Mouse (Mus musculus) kidney, embryonic 15.5 days (tissue): ENCODE data around the gene C1qb. TPM values are rescaled to one million over a fixed set of nuclear protein-coding genes. Genes with fewer than 3 reads are reported as not detected.

ENCODE experiments used
- ATAC-seq: fragments of 200-750 bp; cut with Nextera tagmentation; replicated peaks from 2 replicates; pipeline ENCODE4 v1.8.0; 2017; ENCODE audit warnings: moderate TSS enrichment; ENCODE audit not compliant: low FRiP score
- H3K27ac ChIP-seq: fragments of 300-500 bp; sonication (generic); 2 replicates; pipeline ENCODE4 v1.5.1; 2015; ENCODE audit warnings: mild to moderate bottlenecking, inconsistent platforms
- H3K27me3 ChIP-seq: fragments of 300-500 bp; sonication (generic); 2 replicates; pipeline ENCODE4 v1.6.1; 2015; ENCODE audit warnings: inconsistent platforms
- H3K36me3 ChIP-seq: fragments of 300-500 bp; sonication (generic); 2 replicates; pipeline ENCODE4 v1.6.1; 2015; ENCODE audit warnings: inconsistent platforms
- H3K4me1 ChIP-seq: fragments of 300-500 bp; sonication (generic); 2 replicates; pipeline ENCODE4 v1.6.1; 2015; ENCODE audit warnings: inconsistent platforms
- H3K4me2 ChIP-seq: fragments of 300-500 bp; sonication (generic); 2 replicates; pipeline ENCODE4 v1.6.1; 2015; ENCODE audit warnings: moderate library complexity, mild to moderate bottlenecking, inconsistent platforms
- H3K4me3 ChIP-seq: fragments of 300-500 bp; sonication (generic); replicated peaks from 2 replicates; pipeline ENCODE4 v1.5.1; 2015; ENCODE audit warnings: mild to moderate bottlenecking, inconsistent platforms
- H3K9ac ChIP-seq: fragments of 300-500 bp; sonication (generic); 2 replicates; pipeline ENCODE4 v1.6.1; 2015; ENCODE audit warnings: mild to moderate bottlenecking, inconsistent platforms
- H3K9me3 ChIP-seq: fragments of 300-500 bp; sonication (generic); replicated peaks from 2 replicates; pipeline ENCODE4 v1.6.1; 2016; ENCODE audit warnings: inconsistent platforms
- WGBS: fragments of 180-500 bp; shearing (Covaris S2); methylation state at CpG from one replicate; pipeline ENCODE4 v1.1.7; 2015; ENCODE audit warnings: mixed read lengths; 5-methylcytosine and 5-hydroxymethylcytosine counted together
- polyA plus RNA-seq: library from polyadenylated mRNA; unstranded; fragments of >200 nt; fragmentation: Nextera tagmentation; extraction: Ambion mirVana; gene quantifications from 2 replicates; pipeline ENCODE4 v1.2.1, GENCODE M21; 2015

The C1qb gene
- polyA plus RNA-seq, 1 experiment from 2014 or later = 48.4 TPM

- no peaks in the 10 kb centered on the region for H3K9me3 ChIP-seq
- peaks cover 42% of the 10 kb centered on the region for H3K27me3 ChIP-seq
- no peak overlapping the region for H3K4me3 ChIP-seq
- ATAC-seq = no peak
- no peak overlapping the region for H3K9ac ChIP-seq
- no peak overlapping the region for H3K4me2 ChIP-seq
- WGBS = 61% methylated on average over 9 of the region's 9 CpGs
- no peak overlapping the region for H3K27ac ChIP-seq
- H3K36me3 ChIP-seq = no peaks in the 10 kb centered on the region
- H3K4me1 ChIP-seq = peaks cover 45% of the 10 kb centered on the region
Observed at GRCm38 (mm10) chr4:136838462-136838861, 47.5 kb downstream of the C1qb start.

GRCm38 (mm10) chr4:136838026-136838425 is 48.0 kb downstream of the C1qb start:
- Histone ChIP-seq H3K36me3 (no peaks in the 10 kb centered on the region), H3K27me3 (peaks cover 44% of the 10 kb centered on the region), H3K9me3 (no peaks in the 10 kb centered on the region), H3K27ac (no peak overlapping the region), H3K4me2 (no peak overlapping the region), H3K4me1 (peaks cover 48% of the 10 kb centered on the region), H3K4me3 (no peak overlapping the region), H3K9ac (no peak overlapping the region)
- ATAC-seq = no peak
- WGBS = 78% methylated on average over 9 of the region's 9 CpGs

GRCm38 (mm10) chr4:136836387-136836931 is 49.5 kb downstream of the C1qb start:
- peak; percentile 55 for ATAC-seq
- peak overlapping the region; percentile 88 for H3K27ac ChIP-seq
- peaks cover 52% of the 10 kb centered on the region for H3K27me3 ChIP-seq
- no peaks in the 10 kb centered on the region for H3K36me3 ChIP-seq
- peak overlapping the region; percentile 79 for H3K9ac ChIP-seq
- peak overlapping the region; percentile 80 for H3K4me3 ChIP-seq
- H3K4me1 ChIP-seq = peaks cover 53% of the 10 kb centered on the region
- no peaks in the 10 kb centered on the region for H3K9me3 ChIP-seq
- H3K4me2 ChIP-seq = peak overlapping the region; percentile 99
- WGBS = under 1% methylated on average over 27 of the region's 27 CpGs

GRCm38 (mm10) chr4:136835621-136836386 is 50.2 kb downstream of the C1qb start, which contains the start of gene Ephb2:
TSS of gene Ephb2 (minus strand) at chr4:136835988.
- no peaks in the 10 kb centered on the region for H3K36me3 ChIP-seq
- H3K4me3 ChIP-seq = peak within 1 kb of the TSS; percentile 80
- no peaks in the 10 kb centered on the region for H3K9me3 ChIP-seq
- H3K4me2 ChIP-seq = peak within 1 kb of the TSS; percentile 99
- peak; percentile 77 for ATAC-seq
- under 1% methylated on average over 86 of the region's 88 CpGs for WGBS
- H3K4me1 ChIP-seq = peaks cover 51% of the 10 kb centered on the region
- H3K27ac ChIP-seq = peak within 1 kb of the TSS; percentile 88
- H3K27me3 ChIP-seq = peaks cover 53% of the 10 kb centered on the region
- peak within 1 kb of the TSS; percentile 79 for H3K9ac ChIP-seq

- Histone ChIP-seq H3K4me2 (peak overlapping the region; percentile 99), H3K27ac (peak overlapping the region; percentile 88; the same call in 1 of the 2 replicates), H3K4me3 (peak overlapping the region; percentile 80), H3K9ac (peak overlapping the region; percentile 79), H3K9me3 (no peaks in the 10 kb centered on the region), H3K27me3 (peaks cover 58% of the 10 kb centered on the region), H3K4me1 (peaks cover 57% of the 10 kb centered on the region), H3K36me3 (no peaks in the 10 kb centered on the region)
- peak; percentile 20 for ATAC-seq
- WGBS = under 1% methylated on average over 74 of the region's 76 CpGs
Observed at GRCm38 (mm10) chr4:136834815-136835620, 51.0 kb downstream of the C1qb start.

GRCm38 (mm10) chr4:136834439-136834814 is 51.6 kb downstream of the C1qb start:
- Histone ChIP-seq H3K36me3 (no peaks in the 10 kb centered on the region), H3K27ac (no peak overlapping the region), H3K27me3 (peaks cover 55% of the 10 kb centered on the region), H3K9me3 (no peaks in the 10 kb centered on the region), H3K4me2 (peak overlapping the region; percentile 99), H3K4me3 (peak overlapping the region; percentile 80), H3K9ac (peak overlapping the region; percentile 79), H3K4me1 (peaks cover 63% of the 10 kb centered on the region)
- 12% methylated on average over 12 of the region's 12 CpGs for WGBS
- ATAC-seq = no peak

- 69% methylated on average over 21 of the region's 21 CpGs for WGBS
- Histone ChIP-seq H3K4me2 (peak overlapping the region; percentile 99), H3K4me1 (peaks cover 70% of the 10 kb centered on the region), H3K36me3 (no peaks in the 10 kb centered on the region), H3K9me3 (no peaks in the 10 kb centered on the region), H3K9ac (0 out of 2 replicates have a peak overlapping the region, but pooled peaks have one; percentile 79), H3K4me3 (peak overlapping the region; percentile 80), H3K27ac (no peak overlapping the region), H3K27me3 (peaks cover 51% of the 10 kb centered on the region)
- no peak for ATAC-seq
Observed at GRCm38 (mm10) chr4:136833619-136834351, 52.2 kb downstream of the C1qb start.

- no peak overlapping the region for H3K27ac ChIP-seq
- H3K4me3 ChIP-seq = no peak overlapping the region
- 62% methylated on average over 16 of the region's 16 CpGs for WGBS
- H3K27me3 ChIP-seq = peaks cover 40% of the 10 kb centered on the region
- H3K4me1 ChIP-seq = peaks cover 79% of the 10 kb centered on the region
- no peaks in the 10 kb centered on the region for H3K36me3 ChIP-seq
- no peaks in the 10 kb centered on the region for H3K9me3 ChIP-seq
- no peak overlapping the region for H3K4me2 ChIP-seq
- no peak overlapping the region for H3K9ac ChIP-seq
- ATAC-seq = no peak
Observed at GRCm38 (mm10) chr4:136832559-136833232, 53.3 kb downstream of the C1qb start.

- Histone ChIP-seq H3K27me3 (peaks cover 27% of the 10 kb centered on the region), H3K4me3 (no peak overlapping the region), H3K27ac (peak overlapping the region; percentile 71; the same call in 1 of the 2 replicates), H3K4me1 (peaks cover 67% of the 10 kb centered on the region), H3K9ac (no peak overlapping the region), H3K36me3 (no peaks in the 10 kb centered on the region), H3K4me2 (peak overlapping the region; percentile 35), H3K9me3 (no peaks in the 10 kb centered on the region)
- 47% methylated on average over 9 of the region's 9 CpGs for whole genome bisulfite sequencing
- ATAC-seq = peak; percentile 15; the same call in 1 of the 2 replicates
Observed at GRCm38 (mm10) chr4:136830272-136830823, 55.6 kb downstream of the C1qb start.
